Mouse (Mus musculus) Patski (cell line): ENCODE measurements around the gene Smarca4. TPM values are rescaled to one million over a fixed set of nuclear protein-coding genes. Genes with fewer than 3 reads are reported as not detected.
"Not testable (repeated sequence)": the region's sequence is repeated elsewhere in the genome, so short reads cannot be mapped to it uniquely, and the experiment has no call there.

Experiments used
- ATAC-seq: fragments of 100-300 bp; one replicate; pipeline ENCODE4 v1.8.0; 2021
- CTCF ChIA-PET: fragments of 350-600 bp; sonication (Branson Sonifier 250); formaldehyde crosslinking; loops from one replicate; lab custom pipeline; 2022; ENCODE audit warnings: inconsistent platforms; lab: Charles Lee
- POLR2A ChIA-PET: fragments of 350-600 bp; sonication (Branson Sonifier 250); formaldehyde crosslinking; loops from one replicate; lab custom pipeline; 2022; ENCODE audit warnings: antibody characterized with exemption, inconsistent platforms; lab: Charles Lee
- DNase-seq: peaks from one replicate; pipeline ENCODE4 v3.0.0-alpha.2; 2011; ENCODE audit warnings: low read depth, low spot score
- H3K27me3 ChIP-seq: fragments of 371-371 bp; one replicate; pipeline ENCODE4 v1.5.1; 2021
- CTCF ChIP-seq: fragments of 100-300 bp; IDR thresholded peaks from one replicate; pipeline ENCODE4 v1.5.1; 2021
- in situ Hi-C: fragments of 300-500 bp; cut with MboI; formaldehyde crosslinking; loops from 3 replicates; pipeline ENCODE4 v1.11.1; 2018; ENCODE audit warnings: low pct_unique_long_range_greater_than_20kb, mixed read lengths
- polyA plus RNA-seq: library from polyadenylated mRNA; unstranded; gene quantifications from one replicate; pipeline ENCODE4 v1.2.3, GENCODE M21; 2021

Smarca4 gene
- polyA plus RNA-seq, 1 experiment from 2014 or later, result 89.3 TPM

DNA sequence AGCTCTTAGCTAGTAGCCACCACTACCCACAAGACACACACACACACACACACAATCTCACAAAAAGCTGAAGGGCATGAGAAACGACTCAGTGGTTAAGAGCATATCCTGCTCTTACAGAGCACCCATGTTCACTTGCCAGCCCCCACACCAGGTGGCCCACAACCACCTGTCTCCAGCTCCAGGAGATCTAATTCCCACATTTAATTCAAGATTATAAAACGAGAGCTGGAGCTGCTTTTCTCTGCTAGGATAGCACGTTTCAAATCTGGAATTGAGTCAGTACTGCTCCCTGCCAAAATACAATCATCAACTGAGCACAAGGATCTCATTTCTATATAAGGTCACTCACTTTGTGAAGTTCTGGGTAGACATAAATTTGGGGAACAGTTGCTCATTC is 67.9 kb downstream of the Smarca4 start:
- ChIA-PET CTCF (interaction anchor here (1.6 to 1.9 kb wide), 3 partner anchors 10 to 52 kb away, joined by 4 to 5 read pairs (median 5); no protein-coding TSS in a partner anchor), POLR2A (no interaction called here)
- no peak for TF ChIP-seq CTCF
- DNase-seq, result no peak
- in situ Hi-C loops, result no loop called here
- ATAC-seq, result no peak
- H3K27me3 ChIP-seq, result no peaks in the 10 kb centered on the region

DNA sequence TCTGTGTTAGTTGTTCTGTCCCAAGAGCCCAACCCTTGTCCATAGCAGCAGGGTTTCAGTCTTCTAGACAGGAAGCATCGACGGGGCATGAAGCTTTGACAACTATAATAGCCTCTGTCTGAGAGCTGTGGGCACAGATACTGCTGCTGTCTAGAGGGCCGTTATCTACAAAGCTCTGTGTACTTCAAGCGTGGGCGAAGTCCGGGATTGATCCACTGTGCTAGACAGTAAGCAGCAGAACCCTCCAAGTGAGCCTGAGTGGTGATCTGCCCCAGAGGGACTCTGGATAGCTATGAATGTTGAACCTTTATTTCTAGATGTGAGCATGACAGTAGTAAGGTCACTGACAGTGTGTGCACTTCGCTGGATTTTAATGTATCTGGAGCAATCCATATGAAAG is 72.6 kb downstream of the Smarca4 start:
- TF ChIP-seq CTCF, result no peak
- ChIA-PET CTCF (no interaction called here), POLR2A (no interaction called here)
- no peak for DNase-seq
- ATAC-seq, result no peak
- no peaks in the 10 kb centered on the region for H3K27me3 ChIP-seq
- in situ Hi-C loops, result no loop called here

DNA sequence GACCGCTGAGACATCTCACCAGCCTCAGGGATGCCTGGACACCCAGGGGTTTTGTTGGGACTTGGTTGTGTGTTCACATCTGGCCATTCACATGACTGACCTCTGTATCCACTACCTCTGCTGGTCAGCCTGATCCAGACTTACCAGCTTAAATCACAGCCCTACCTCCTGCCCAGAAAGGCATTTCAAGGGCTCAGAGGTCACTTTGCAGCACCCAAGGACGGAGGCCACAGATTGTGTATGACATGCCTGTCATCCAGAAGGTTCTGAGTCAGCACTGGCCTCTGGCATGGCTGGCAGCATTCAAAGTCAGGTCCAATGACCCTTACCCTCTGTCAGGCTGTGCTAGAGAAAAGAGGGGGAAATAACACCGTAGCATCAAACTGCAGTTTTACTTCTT is 74.1 kb downstream of the Smarca4 start:
- in situ Hi-C loops, result no loop called here
- no peak for TF ChIP-seq CTCF
- ATAC-seq (no peak), DNase-seq (no peak)
- no peaks in the 10 kb centered on the region for H3K27me3 ChIP-seq
- ChIA-PET CTCF (interaction anchor here (0.9 to 1.5 kb wide), 2 partner anchors 12 to 71 kb away, joined by 3 read pairs; no protein-coding TSS in a partner anchor), POLR2A (no interaction called here)

- H3K27me3 ChIP-seq, result no peaks in the 10 kb centered on the region
- ChIA-PET CTCF (interaction anchor here (0.8 kb wide), 1 partner anchor 30 kb away, joined by 3 read pairs; no protein-coding TSS in a partner anchor), POLR2A (no interaction called here)
- in situ Hi-C loops, result no loop called here
- DNase-seq, result no peak
- ATAC-seq, result no peak
- peak; percentile 71 for TF ChIP-seq CTCF
These were observed 75.9 kb downstream of the Smarca4 start for GRCm38 (mm10) chr9:21691862-21692261.

GRCm38 (mm10) chr9:21692491-21692890 is 76.5 kb downstream of the Smarca4 start:
- H3K27me3 ChIP-seq, result no peaks in the 10 kb centered on the region
- no peak for TF ChIP-seq CTCF
- ChIA-PET POLR2A (interaction anchor here (0.7 kb wide), 1 partner anchor 83 kb away, joined by 3 read pairs; no protein-coding TSS in a partner anchor), CTCF (interaction anchor here (1.0 kb wide), 1 partner anchor 25 kb away, joined by 3 read pairs; no protein-coding TSS in a partner anchor)
- no peak for ATAC-seq
- in situ Hi-C loops, result no loop called here
- DNase-seq, result no peak

GRCm38 (mm10) chr9:21694071-21694470 is 78.1 kb downstream of the Smarca4 start:
- TF ChIP-seq CTCF, result no peak
- H3K27me3 ChIP-seq, result no peaks in the 10 kb centered on the region
- in situ Hi-C loops, result no loop called here
- ChIA-PET POLR2A (interaction anchor here (0.7 kb wide), 1 partner anchor 62 kb away, joined by 3 read pairs; no protein-coding TSS in a partner anchor), CTCF (no interaction called here)
- ATAC-seq (no peak), DNase-seq (no peak)

DNA sequence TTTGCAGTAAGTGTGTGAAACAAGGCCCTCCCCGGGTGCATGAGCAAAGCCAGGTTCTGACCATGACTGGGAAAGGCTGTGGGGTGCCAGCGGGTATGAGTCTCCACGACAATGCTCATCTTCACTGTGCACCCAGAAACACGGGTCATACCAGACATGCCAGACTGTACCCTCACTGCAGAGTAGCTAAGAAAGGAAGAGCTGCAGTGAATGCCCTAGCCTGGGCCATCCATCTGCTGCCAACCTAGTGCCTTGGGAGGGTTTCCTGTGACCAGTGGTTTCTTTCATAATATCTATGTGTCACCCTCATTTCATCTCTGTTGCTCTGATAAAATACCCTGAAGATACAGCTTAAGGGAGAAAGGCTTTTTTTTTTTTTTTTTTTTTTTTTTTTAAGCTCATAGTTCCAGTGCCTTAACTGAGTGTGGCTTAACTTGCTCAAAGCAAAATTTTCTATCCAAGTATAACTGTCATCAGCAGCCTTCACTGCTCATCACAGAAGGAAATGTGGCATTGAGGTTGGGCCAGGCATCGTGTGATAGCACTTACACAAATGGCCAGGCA is 79.3 kb downstream of the Smarca4 start:
- no peak for TF ChIP-seq CTCF
- in situ Hi-C loops, result no loop called here
- CTCF ChIA-PET, result no interaction called here
- POLR2A ChIA-PET, result interaction anchor here (0.6 kb wide), 1 partner anchor 165 kb away, joined by 8 read pairs; no protein-coding TSS in a partner anchor
- DNase-seq, result no peak
- H3K27me3 ChIP-seq, result no peaks in the 10 kb centered on the region
- ATAC-seq, result peak; percentile 62

- TF ChIP-seq CTCF, result no peak
- ATAC-seq (no peak), DNase-seq (no peak)
- ChIA-PET CTCF (interaction anchor here (1.5 kb wide), 1 partner anchor 14 kb away, joined by 4 read pairs; no protein-coding TSS in a partner anchor), POLR2A (no interaction called here)
- in situ Hi-C loops, result no loop called here
- no peaks in the 10 kb centered on the region for H3K27me3 ChIP-seq
These were observed 81.2 kb downstream of the Smarca4 start for GRCm38 (mm10) chr9:21697121-21697520.

GRCm38 (mm10) chr9:21699280-21699679 is 83.3 kb downstream of the Smarca4 start:
- DNase-seq, POLR2A ChIA-PET, ATAC-seq, in situ Hi-C loops, H3K27me3 ChIP-seq, CTCF ChIA-PET: not testable (repeated sequence)

GRCm38 (mm10) chr9:21701091-21701490 is 85.1 kb downstream of the Smarca4 start:
- ChIA-PET CTCF (interaction anchor here (1.2 kb wide), 1 partner anchor 11 kb away, joined by 3 read pairs; no protein-coding TSS in a partner anchor), POLR2A (no interaction called here)
- ATAC-seq, result no peak
- no peak for TF ChIP-seq CTCF
- in situ Hi-C loops, result no loop called here
- no peaks in the 10 kb centered on the region for H3K27me3 ChIP-seq
- no peak for DNase-seq

- ATAC-seq, result no peak
- no peaks in the 10 kb centered on the region for H3K27me3 ChIP-seq
- CTCF ChIA-PET, result no interaction called here
- no peak for TF ChIP-seq CTCF
- in situ Hi-C loops, result no loop called here
- no peak for DNase-seq
- POLR2A ChIA-PET, result no interaction called here
These were observed 87.5 kb downstream of the Smarca4 start for GRCm38 (mm10) chr9:21703494-21703893.
